Mouse (Mus musculus) brown adipose tissue, adult 24 weeks (tissue): ENCODE results near the gene Dnaic1. TPM values are rescaled to one million over a fixed set of nuclear protein-coding genes. Genes with fewer than 3 reads are reported as not detected.

Experiments
- H3K27ac ChIP-seq: fragments of 200-500 bp; replicated peaks from 2 replicates; pipeline ENCODE4 v1.5.1; 2012; ENCODE audit warnings: low read depth, mild to moderate bottlenecking, low read length
- H3K4me1 ChIP-seq: fragments of 200-500 bp; 2 replicates; pipeline ENCODE4 v1.6.1; 2012; ENCODE audit warnings: low read length, mixed read lengths; ENCODE audit not compliant: control insufficient read depth, insufficient read depth, insufficient read length
- H3K4me3 ChIP-seq: fragments of 200-500 bp; 2 replicates; pipeline ENCODE4 v1.5.1; 2012; ENCODE audit warnings: low read depth, mild to moderate bottlenecking, low read length, moderate library complexity; ENCODE audit not compliant: insufficient read depth
- polyA plus RNA-seq: library from polyadenylated mRNA; stranded (reverse); fragments of >200 nt; gene quantifications from 2 replicates; pipeline ENCODE4 v1.2.4, GENCODE M21; 2012; ENCODE audit not compliant: missing spikeins, insufficient read depth, insufficient read length

Dnaic1 gene
- polyA plus RNA-seq, 1 experiment: not detected

DNA sequence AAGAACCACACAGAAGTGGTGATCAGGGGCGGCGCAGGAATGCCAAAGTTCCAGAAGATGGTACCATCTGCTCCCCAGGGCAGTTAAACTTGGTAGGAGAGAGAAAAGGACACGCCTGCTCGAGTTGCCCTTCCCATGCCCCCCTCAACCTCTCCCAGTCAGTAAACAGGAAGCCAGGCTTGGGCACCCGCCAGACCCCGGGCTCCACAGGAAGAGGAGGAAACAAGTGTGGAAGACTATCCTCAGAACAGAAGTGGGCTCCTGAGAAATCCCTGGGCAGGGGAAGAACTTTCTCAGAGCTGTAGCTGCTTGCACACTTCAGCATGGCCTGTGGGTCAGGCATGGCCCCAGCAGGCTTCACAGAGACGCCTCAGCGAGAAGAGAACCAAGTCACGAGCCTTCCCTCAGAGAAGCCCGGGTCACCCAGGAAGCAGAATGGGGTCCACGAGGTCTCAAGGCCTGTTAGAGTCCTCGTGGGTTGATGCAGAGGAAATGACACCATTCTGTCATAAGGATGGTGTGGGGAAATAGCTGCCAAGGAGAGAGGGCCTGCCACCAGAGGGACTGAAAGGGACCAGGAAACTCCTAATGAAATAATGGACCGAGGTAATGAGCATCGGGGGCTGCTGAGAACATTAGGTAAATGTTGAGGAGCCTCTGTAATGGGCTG, 14.4 kb upstream of the Dnaic1 start:
- Histone ChIP-seq H3K27ac (peak overlapping the region; percentile 81), H3K4me3 (no peak overlapping the region), H3K4me1 (peaks cover 22% of the 10 kb centered on the region)

- H3K4me1 ChIP-seq: peaks cover 22% of the 10 kb centered on the region
- H3K4me3 ChIP-seq: no peak overlapping the region
- peak overlapping the region; percentile 81 for H3K27ac ChIP-seq
These were observed 13.1 kb upstream of the Dnaic1 start for GRCm38 (mm10) chr4:41556311-41556953.

GRCm38 (mm10) chr4:41557092-41557491, 12.5 kb upstream of the Dnaic1 start:
- peaks cover 22% of the 10 kb centered on the region for H3K4me1 ChIP-seq
- no peak overlapping the region for H3K27ac ChIP-seq
- H3K4me3 ChIP-seq: no peak overlapping the region

DNA sequence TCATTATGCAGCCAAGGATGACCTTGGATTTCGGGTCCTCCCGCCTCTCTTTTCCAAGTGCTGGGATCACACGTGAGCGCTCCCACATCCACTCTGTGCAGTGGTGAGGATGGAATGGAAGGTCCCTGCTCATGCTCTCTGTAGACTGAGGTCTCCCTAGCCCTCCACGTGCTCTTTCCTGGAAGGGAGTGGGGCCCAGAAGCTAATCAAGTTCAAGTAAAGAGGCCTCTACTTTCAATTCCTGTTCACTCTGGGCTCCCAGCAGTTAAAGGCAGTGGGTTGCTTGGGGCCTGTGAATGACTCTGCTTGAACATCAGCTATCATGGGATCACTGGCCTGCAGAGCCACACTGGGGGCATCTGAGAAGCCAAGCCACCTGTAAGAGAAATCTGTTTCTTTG, 6.3 kb upstream of the Dnaic1 start:
- Histone ChIP-seq H3K4me3 (no peak overlapping the region), H3K27ac (no peak overlapping the region), H3K4me1 (peaks cover 13% of the 10 kb centered on the region)

GRCm38 (mm10) chr4:41566123-41566522, 3.5 kb upstream of the Dnaic1 start:
- Histone ChIP-seq H3K27ac (no peak overlapping the region), H3K4me3 (no peak overlapping the region), H3K4me1 (peaks cover 13% of the 10 kb centered on the region)

DNA sequence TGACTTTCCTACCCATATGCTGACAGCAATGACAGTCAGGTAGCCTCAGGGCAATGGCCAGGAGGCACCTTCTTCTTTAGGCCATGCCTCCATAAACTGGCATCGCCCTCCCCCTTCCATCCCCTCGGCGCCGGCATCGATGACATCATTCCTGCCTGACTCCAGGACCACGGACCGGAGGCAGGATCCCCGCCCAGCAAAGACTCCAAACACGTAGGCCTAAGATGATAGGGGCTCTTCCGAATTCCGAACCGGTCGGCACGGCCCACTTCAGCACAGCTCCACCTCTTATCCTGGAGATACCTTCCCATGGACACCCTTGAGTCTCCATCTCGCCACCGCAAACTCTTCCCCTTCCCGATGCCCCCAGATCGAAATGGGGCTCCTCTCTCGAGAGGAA, 1.3 kb upstream of the Dnaic1 start:
- Histone ChIP-seq H3K4me3 (peak overlapping the region; percentile 79), H3K4me1 (peaks cover 13% of the 10 kb centered on the region), H3K27ac (peak overlapping the region; percentile 42)

DNA sequence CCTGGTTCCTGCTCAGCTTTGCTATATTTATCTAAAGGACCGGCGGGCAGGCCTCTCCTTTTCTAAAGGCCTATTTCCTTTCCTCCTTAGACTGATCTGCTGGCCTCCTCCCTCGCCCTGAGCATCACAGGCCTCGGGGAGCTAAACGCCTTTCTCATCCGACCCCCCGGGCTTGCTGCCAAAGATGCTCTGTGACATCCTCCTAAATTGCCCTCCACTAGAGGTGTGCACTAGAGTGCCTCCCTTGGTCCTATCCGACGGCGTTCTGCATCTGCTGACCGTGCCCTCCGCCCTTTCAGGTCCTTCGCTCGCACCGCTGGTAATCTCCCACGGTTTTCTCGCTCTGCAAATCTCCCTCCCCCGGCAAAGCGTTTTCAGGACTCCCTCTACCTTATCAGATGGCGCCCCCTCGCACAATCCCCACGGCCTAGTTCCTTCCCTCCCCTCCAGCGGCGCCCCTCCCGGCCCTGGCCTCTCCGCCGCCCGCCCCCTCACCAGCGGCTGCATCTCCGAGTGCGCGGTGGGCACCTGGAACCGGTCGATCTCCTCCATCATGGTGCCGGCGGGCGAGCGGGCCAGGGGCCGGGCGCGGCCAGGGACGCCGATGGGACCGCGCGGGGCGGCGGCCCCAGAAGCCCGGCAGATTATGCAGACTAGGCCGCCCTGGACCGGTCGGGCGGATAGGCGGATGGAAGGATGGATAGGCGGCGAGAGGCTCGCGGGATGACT, 729 bp upstream of the Dnaic1 start:
- H3K27ac ChIP-seq: peak overlapping the region; percentile 42
- H3K4me1 ChIP-seq: peaks cover 13% of the 10 kb centered on the region
- H3K4me3 ChIP-seq: peak overlapping the region; percentile 79

DNA sequence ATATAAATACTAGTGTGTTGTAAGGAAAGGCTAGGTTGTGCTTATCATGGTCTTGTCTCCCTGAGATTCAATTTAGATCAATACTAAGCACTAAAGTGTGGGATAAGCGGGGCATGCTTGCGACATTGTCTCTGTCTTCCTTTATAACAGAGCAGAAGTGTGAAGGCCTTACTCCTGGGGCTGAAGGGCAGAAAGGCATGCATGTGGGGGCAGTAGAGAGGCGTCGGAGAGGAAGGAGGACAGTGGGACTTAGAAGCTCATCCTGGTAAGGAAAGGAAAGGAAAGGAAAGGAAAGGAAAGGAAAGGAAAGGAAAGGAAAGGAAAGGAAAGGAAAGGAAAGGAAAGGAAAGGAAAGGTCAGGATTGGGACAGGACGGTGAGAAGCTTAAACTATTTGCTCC, 1.9 kb downstream of the Dnaic1 start:
- H3K4me3 ChIP-seq: no peak overlapping the region
- H3K4me1 ChIP-seq: peaks cover 6% of the 10 kb centered on the region; the same call in 1 of the 2 replicates
- no peak overlapping the region for H3K27ac ChIP-seq

DNA sequence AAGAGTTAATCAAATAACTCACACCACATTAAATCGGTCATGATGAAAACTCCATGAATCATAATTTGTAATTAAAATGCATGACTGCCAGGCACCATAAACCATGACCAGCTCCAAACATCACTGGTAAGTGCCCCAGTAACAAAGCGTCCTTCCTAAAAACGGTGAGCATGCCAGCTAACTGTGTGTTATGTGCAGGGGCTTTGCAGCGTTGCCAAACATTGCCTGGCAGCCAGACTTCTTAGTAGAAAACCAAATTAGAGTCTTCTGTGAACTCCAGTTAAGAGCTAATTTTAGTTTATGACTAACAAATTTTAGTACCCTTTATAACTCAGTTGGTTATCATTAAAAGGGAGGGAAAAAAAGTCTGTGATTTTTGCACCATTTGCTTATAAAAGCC, 3.9 kb downstream of the Dnaic1 start:
- no peak overlapping the region for H3K4me3 ChIP-seq
- no peaks in the 10 kb centered on the region for H3K4me1 ChIP-seq
- no peak overlapping the region for H3K27ac ChIP-seq

- Histone ChIP-seq H3K4me3 (no peak overlapping the region), H3K27ac (no peak overlapping the region), H3K4me1 (no peaks in the 10 kb centered on the region)
These were observed 6.3 kb downstream of the Dnaic1 start for GRCm38 (mm10) chr4:41575914-41576313.

GRCm38 (mm10) chr4:41583353-41583752, 13.8 kb downstream of the Dnaic1 start:
- Histone ChIP-seq H3K4me3 (no peak overlapping the region), H3K4me1 (no peaks in the 10 kb centered on the region), H3K27ac (no peak overlapping the region)

DNA sequence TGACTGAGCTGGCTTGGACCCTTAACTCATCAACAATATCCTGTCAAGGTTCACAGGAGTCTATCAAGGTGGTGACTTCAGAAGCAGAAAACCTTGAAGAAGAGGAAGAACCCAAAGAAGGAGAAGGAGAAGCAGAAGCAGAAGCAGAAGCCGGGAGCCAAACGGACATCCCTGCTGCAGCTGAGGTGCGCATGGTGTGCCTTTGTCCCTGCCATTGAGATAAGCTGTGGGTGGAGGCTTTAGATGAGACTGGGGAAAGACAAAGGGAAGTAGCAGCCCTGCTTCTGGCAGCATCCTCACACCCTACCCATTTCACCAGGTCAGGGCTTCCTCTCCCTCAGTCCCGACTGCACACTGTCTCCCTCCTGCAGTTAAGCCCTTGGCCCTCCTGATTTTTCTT, 33.2 kb downstream of the Dnaic1 start:
- H3K27ac ChIP-seq: no peak overlapping the region
- no peaks in the 10 kb centered on the region for H3K4me1 ChIP-seq
- no peak overlapping the region for H3K4me3 ChIP-seq

- H3K4me3 ChIP-seq: no peak overlapping the region
- H3K4me1 ChIP-seq: no peaks in the 10 kb centered on the region
- no peak overlapping the region for H3K27ac ChIP-seq
These were observed 35.2 kb downstream of the Dnaic1 start for GRCm38 (mm10) chr4:41604476-41605396.

- Histone ChIP-seq H3K4me1 (no peaks in the 10 kb centered on the region), H3K4me3 (no peak overlapping the region), H3K27ac (no peak overlapping the region)
These were observed 37.2 kb downstream of the Dnaic1 start for GRCm38 (mm10) chr4:41606784-41607183.
